Mouse (Mus musculus) megakaryocyte, adult 5-6 weeks (primary cell): ENCODE data around the gene Rab26. TPM values are rescaled to one million over a fixed set of nuclear protein-coding genes. Genes with fewer than 3 reads are reported as not detected.

Source experiments
- ATAC-seq: 2 replicates; pipeline ENCODE4 v1.8.0; 2016; ENCODE audit warnings: mild to moderate bottlenecking, inconsistent platforms; ENCODE audit not compliant: poor library complexity, severe bottlenecking
- total RNA-seq, 2 experiments: library from RNA; stranded (forward) in 1 of 2; stranded (reverse) in 1 of 2; fragments of 153-499, 151-499 nt in 1 of 2; fragments of 221-1000, 200-1000 nt in 1 of 2; gene quantifications; 2 replicates each; pipeline versions ENCODE4 v1.2.3 to v1.2.4; 2015 to 2017

Gene Rab26
- 0.42 and 0.57 TPM in 2 replicates for total RNA-seq (2015)
- total RNA-seq (2017): 0.95 and 1.1 TPM in 2 replicates

DNA sequence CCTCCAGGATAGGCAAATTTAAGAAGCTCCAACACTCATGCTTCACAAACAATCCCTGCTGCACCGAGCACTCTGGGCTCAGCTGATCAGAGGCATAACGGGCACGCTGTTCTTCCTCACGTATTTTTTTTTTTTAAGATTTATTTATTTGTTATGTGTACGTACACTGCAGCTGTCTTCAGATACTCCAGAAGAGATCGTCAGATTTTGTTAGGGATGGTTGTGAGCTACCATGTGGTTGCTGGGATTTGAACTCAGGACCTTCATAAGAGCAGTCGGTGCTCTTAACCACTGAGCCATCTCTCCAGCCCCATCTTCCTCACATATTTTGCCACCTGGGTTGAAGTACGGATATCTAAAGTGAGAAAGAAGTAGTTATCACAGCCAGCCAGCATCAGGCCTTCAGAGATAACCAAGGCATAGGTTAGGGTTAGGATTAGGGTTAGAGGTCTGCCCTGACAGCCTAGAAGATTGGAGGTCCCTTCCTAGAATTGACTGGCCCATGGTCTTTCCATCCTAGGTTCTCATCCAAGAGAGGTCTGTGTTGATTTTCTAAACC is at the start of gene Rab26:
Gene Rab26 (minus strand): TSS at position 51 of the 559 bp plus-strand sequence.
- ATAC-seq: no peak

DNA sequence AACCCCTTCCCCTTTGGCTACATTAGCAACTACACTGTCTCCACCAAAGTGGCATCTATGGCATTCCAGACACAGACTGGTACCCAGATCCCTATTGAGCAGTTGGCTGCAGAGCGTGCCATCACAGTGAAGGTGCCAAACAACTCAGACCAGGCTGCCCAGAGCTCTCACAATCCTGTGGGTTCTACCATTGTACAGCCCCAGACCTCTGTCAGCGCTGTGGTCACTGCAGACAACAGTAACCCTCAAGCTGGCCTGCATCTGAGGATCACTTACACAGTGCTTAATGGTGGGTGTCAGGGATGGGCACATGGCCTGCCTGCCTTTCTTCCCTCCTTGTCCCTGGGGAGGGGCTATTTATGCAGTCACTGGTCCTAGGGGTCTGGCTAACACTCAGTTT is 46.3 kb upstream of the Rab26 start:
- ATAC-seq: no peak

DNA sequence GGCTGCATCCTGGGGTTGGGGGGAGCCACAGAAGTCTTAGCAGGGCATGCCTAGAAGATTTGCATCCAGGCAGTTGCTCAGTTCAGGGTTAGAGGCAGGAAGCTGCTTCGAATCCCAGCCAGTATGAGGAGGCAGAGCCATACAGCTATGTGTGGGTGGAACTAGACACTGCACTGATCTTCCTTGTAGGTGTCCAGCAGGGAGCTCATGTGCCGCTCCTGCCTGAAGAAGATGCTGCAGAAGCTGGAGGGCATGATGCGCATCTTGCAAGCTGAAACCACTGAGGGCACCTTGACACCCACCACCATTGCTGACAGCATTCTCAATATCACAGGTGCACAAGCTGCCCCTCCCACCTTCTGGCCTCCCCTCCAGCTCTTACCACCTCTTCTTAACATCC is 45.5 kb upstream of the Rab26 start:
- ATAC-seq: no peak

DNA sequence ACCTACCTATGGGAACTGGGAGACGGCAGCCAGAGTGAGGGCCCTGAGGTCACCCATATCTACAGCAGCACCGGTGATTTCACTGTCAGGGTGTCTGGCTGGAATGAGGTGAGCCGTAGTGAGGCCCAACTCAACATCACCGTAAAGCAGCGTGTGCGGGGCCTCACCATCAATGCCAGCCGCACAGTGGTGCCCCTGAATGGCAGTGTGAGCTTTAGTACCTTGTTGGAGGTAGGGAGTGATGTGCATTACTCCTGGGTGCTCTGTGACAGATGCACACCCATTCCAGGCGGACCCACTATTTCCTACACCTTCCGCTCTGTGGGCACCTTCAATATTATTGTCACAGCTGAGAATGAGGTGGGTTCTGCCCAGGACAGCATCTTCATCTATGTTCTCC is 39.8 kb upstream of the Rab26 start:
- no peak for ATAC-seq

DNA sequence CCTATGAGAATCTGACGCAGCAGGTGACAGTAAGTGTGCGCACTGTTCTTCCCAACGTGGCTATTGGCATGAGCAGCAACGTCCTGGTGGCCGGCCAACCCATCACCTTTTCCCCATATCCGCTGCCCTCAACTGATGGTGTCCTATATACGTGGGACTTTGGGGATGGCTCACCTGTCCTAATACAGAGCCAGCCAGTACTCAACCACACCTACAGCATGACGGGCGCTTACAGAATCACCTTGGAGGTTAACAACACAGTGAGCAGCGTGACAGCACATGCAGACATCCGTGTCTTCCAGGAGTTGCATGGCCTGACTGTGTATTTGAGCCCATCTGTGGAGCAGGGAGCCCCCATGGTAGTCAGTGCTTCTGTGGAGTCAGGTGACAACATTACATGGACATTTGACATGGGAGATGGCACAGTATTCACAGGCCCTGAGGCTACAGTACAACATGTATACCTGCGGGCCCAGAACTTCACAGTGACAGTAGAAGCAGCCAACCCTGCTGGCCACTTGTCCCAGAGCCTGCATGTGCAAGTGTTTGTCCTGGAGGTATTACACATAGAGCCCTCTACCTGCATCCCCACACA is 38.7 kb upstream of the Rab26 start:
- no peak for ATAC-seq

DNA sequence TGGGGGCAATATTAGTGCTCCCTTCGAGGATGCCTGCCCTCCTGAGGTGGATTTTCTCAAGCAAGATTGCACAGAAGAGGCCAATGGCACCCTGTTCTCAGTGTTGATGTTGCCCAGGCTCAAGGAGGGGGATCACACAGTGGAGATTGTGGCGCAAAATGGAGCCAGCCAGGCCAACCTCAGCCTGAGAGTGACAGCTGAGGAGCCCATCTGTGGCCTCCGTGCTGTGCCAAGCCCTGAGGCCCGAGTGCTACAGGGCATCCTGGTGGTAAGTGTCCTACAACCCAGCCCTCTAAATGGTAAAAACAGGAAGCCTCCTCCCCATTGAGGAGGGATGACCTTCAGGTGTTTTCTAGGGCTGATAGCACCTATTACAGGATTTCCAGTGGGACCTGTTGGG is 35.8 kb upstream of the Rab26 start:
- no peak for ATAC-seq

DNA sequence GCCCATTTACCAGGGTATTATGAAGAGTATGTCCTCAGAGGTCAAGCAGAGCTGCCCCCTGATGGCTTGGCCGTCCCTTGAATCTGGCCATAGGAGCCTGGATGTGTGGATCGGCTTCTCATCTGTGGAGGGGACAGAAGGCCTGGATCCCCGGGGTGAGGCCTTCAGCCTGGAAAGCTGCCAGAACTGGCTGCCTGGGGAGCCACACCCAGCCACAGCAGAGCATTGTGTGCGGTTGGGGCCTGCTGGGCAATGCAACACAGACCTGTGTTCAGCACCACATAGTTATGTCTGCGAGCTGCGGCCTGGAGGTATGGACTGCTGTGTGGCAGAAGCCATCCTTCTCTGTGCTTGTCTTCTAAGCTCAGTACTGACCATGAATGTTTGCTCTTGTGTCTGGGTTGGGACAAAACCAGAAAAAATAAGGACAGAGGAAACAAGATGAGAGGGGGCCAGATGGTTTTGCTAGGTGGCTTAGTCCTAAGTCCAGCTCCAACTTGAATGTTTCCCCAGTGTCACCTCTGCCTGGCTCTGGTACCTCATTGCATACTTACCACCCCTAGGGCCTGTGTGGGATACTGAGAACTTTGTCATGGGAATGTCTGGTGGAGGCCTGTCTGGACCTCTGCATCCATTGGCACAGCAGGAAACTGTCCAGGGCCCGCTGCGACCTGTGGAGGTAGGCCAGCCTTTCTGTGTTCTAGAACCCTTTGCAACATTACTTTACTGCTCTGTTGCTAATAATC is 33.2 kb upstream of the Rab26 start:
- no peak; the same call in 1 of the 2 replicates for ATAC-seq

DNA sequence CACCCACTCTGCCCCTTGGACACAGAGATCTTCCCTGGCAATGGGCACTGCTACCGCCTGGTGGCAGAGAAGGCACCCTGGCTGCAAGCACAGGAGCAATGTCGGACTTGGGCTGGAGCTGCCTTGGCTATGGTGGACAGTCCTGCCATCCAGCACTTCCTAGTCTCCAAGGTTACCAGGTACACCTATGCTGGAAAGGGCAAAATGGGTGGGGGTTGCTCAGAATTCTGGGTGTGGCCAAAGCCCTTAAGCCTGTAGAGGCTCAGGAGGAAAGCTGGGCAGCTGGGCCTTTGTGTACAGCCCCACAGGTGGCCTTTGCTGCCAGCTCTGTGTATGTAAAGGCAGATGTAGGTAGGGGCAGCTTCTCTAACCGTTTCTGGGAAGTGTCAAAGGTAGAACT is 31.8 kb upstream of the Rab26 start:
- ATAC-seq: no peak

DNA sequence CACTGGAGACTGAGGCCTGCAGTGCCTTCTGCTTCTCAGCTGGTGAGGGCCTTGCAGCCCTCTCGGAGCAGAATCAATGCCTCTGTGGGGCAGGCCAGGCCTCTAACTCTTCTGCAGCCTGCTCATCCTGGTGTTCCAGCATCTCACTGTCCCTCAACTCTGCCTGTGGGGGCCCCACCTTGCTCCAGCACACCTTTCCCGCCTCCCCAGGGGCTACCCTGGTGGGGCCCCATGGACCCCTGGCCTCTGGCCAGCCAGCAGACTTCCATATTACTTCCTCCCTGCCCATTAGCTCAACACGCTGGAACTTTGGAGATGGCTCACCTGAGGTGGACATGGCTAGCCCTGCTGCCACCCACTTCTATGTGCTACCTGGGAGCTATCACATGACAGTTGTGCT is 31.1 kb upstream of the Rab26 start:
- ATAC-seq: no peak

DNA sequence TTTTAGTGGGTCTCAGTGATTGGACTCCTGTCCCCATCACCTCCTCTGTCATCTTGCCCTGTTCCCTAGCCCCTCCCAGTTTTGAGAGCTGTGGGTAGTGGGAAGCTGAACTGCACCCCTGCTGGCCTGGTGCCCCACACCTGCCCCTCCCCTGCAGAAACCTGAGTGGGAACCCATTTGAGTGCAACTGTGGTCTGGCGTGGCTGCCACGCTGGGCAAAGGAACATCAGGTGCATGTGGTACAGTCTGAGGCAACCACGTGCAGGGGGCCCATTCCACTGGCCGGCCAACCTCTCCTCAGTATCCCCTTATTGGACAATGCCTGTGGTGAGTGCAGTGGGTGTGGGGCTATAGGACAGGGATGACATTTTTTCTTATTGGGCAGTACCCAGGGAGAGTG is 30.4 kb upstream of the Rab26 start:
- no peak for ATAC-seq

DNA sequence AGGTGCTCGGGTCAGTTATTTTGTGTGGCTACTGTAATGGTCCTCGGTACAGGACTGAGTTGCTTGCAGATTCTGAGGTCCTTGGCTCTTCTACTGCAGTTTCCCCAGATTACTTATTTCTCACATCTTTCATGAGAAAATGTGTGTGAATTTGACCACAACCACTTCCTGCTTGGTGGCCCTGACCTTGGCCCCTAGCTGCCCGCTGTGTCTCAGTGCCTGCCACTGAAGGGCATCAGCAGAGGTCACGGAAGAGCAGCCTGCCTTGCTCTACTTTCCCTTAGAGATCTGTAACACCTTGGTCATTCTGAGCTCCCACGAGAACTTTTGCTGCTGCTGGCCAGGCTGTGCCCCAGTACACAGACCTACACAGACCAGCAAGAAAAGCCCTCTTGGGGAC is 29.6 kb upstream of the Rab26 start:
- peak; percentile 72 for ATAC-seq

DNA sequence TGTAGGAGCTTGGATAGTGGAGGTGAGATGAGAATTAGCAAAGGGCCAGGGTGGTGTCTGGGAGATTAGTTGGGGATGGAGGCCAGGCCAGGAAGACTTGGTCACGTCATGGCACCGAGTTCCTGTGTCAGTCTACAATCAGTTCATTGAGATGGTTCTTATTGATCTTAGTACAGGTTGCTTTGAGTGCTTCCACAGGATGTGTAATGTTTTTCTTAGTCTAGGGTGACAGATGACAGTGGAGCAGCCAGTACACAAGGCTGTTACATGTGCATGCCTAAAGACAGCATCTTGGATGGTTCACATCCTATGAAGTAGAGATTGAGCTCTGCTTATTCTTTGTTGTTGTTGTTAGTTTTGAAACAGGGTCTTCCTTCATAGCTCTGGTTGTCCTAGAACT is 27.6 kb upstream of the Rab26 start:
- ATAC-seq: no peak

DNA sequence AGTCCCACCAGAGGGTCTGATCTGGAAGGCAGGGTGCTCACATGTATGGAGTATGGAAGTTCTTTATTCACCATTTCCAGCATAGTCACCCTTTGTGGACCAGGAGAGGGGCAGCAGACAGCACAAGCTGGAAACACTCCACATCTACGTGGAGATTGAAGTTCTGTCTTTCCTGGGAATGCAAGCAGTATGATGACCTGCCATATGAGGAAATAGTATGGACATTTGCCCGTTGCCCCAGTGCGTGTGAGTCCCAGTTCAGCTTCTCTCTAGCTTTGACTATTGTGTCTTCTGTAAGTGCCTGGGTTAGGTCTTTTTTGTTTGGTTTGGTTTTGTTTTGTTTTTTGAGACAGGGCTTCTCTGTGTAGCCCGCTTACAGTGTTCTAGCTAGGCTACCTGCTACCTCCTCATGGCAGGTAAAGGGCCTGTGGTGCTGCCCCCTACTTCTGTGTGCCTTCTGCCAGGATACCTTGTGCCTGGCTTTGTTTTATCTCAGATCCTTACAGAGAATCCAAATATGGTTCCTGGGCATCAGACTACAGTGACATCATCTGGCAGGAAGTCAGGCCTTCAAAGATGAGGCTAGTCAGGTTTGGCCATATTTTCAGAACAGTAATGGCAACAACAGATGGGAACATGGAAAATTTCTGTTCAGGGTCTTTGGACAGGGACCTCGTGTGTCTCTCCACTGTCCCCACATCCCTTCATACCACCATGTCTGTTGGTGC is 26.5 kb upstream of the Rab26 start:
- ATAC-seq: no peak

DNA sequence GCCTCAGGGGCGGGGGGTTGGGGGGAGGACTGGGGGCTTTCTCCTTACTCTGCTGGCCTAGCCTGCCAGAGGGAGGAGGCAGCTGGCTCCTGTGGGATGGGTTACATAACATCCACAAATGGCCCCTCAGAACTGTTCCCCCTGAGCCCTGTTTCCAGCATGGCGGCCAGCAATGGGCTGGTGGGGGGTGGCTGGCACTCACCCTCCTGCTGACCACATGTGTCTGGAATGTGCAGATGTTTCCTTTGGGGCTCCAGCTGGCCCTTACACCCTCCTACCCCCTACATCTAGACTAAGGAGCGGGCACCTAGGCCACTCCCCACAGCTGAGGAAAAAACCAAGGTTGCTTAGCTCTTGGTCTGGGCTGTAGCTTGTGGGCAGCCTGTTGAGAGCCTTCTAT is 25.1 kb upstream of the Rab26 start:
- ATAC-seq: no peak

DNA sequence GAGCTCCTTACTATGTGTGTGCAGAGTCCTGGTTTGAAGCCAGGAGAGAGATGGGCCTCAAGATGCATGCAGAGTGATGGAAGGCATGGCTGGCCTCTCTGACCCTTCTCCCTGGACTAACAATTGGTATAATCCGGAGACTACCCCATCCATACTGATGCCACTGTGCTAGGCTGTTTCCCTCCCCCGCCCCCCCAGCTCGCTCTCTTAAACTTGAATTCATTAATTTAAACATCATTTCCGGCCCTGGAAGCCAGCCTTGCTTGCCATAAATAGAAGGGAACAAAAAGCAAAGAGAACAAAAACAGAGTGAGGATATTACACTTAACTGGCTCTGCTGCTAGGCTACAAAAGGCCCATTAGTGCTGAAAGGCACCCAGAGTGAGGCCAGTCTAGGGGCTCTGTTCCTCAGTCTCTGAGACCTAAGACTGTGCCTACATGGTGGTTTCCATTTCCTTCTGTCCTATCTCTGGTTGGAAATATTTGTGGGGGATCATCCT is 24.6 kb upstream of the Rab26 start:
- ATAC-seq: no peak

DNA sequence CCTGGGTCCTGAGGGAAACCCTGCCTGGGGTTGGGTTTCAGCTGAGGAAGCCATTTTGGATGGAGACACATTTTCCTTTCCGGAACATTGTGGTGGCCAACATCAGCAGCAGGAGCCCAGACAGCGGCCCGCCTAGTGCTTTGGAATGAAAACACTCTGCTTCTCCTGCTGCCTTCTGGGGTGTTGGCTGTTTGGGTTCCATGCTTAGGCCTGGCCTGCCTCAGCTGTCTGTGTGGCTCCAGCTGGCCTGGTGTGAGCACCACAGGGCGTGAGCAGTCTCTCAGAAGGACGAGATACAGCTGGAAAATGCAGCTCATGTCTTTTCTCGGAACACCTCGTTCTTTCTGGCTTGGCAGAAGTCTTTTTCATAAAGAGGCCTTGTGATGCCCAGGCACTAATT is 23.1 kb upstream of the Rab26 start:
- no peak for ATAC-seq

DNA sequence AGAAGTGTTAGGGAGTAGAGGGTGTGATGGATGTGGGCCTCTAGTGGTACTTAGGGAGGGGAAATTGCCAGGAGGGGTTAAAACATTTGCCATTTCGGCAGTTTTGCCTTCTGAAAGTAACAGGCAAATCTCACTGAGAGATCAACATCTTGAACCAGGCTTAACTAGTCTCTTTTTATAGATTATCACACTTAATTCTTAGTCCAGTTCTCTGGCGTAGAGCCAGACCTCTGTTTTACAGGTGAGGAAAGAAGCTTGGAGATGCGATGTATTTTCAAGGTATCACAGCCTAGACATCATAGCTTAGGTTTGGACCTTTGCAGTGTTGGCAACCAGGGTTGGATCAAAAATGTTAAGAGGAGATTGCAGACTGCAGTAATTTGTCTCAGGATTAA is 17.0 kb upstream of the Rab26 start:
- no peak for ATAC-seq

DNA sequence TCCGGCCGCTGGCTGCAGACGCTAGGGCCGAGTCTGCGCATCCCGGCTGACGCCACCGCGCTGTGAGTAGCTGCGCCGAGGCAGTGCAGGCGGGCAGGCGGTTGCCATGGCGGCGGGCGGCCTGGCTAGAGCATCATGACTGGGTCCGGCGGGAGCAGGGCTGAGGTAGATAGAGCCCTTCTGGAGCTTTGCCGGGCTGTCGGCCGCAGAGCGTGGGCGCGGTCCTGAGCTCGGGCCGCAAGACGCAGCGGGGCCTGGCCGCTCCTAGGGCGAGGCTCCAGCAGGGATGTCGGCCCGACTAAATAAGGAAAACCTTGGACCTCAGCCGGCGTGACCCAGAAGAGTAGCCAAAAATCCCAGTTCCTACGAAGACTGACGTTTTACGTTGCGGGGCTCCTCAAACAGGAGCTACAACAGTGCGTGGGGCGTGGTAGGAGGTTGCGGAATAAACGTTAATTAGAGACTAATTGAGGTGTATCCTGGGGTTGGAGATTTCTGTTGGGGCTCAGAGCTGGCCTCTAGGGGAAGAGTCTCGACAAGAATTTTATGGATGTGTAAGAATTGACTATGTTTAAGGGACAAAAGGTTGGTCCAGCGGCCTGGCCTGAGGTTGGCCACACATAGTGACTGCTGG is 16.5 kb upstream of the Rab26 start:
- peak; percentile 19 for ATAC-seq

DNA sequence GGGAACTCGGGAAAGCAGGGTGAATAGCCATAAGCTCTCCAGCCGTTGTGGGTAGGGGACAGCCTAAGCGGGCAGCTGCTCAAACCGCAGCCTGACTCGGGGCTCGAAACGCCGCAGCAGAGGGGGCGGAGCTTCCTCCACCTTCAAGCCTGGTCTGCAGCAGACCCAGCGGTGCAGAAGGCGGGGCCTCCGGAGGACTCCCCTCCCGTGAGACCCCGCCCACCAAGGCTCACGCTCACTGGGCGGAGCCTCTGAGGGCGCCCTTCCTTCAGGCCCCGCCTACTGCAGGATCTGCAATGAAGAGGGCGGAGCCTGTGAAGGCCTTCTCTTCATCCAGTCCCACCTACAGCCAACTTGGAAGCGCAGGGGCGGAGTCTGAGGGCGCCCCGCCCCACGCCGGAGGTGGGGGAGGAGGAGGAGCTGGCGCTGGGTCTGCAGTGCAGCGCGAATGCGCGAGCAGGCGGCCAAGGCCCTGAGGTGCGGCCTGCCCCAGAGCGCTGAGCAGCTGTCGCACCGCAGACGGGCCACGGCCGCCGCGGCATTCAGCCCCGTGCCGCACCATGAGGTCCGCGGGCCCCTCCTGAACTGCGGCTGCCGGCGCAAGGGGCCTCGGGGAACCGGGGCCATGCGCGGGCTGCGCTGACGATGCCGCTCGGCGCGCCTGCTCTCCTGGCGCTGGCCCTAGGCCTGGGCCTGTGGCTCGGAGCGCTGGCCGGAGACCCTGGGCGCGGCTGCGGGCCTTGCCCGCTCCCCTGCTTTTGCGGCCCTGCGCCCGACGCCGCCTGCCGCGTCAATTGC is 15.8 kb upstream of the Rab26 start, which contains the start of gene Pkd1:
Gene Pkd1 (plus strand): TSS at position 217 of the 798 bp plus-strand sequence.
- peak; percentile 94 for ATAC-seq

DNA sequence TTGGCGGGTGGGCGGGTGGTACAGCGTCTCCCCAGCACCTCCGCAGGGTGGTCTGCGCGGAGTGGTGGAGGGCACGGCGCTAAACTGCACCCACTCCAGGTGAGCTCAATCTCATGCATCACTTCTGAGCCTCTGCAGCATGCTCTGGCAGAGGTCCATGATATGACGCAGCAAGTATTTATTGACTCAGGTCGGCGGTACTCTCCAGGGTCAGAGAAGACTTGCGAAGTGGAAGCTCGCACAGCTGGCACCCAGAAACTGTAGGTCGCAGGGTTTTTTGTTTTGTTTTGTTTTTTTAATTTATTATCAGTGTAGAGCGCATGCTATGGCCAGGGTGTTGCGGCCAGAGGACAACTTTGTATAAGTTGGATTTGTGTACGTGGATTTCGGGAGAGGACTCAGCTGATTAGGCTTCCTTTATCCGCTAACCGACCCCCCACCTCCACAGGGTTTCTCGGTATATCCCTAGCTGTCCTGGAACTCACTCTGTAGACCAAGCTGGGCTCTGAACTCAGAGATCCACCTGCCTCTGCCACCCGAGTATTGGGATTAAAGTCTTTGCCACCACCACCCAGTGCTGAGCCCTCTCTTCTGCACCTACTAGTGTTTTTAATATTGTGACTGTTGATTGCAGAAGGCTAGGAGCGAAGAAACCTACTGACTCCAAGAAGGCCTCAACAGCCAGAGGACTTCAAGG is 15.1 kb upstream of the Rab26 start:
- ATAC-seq: peak; percentile 26
